Mouse (Mus musculus): ENCODE measurements around the gene Smpd4. TPM values are rescaled to one million over a fixed set of nuclear protein-coding genes. Genes with fewer than 3 reads are reported as not detected.
A peak's percentile ranks its signal among the peaks of the same experiment; 100 is the strongest.

Smpd4 gene
- total and polyA plus RNA-seq, 3 experiments = 38.6 to 97.1 (median 55.5) TPM

- Histone ChIP-seq H3K9me3 (replicated peaks; ENCODE audit: low read length) (peaks cover 26% of the 10 kb centered on the region), H3K9ac (ENCODE audit: insufficient read depth, low read depth) (no peak overlapping the region), H3K79me2 (replicated peaks; ENCODE audit: control insufficient read depth, extremely low read depth, insufficient read depth, poor library complexity, severe bottlenecking) (no peaks in the 10 kb centered on the region), H3K4me1 (ENCODE audit: control insufficient read depth in 1 of 2, insufficient read depth in 2 of 2) (no peaks in the 10 kb centered on the region), H3K4me2 (ENCODE audit: insufficient read depth, low read depth, poor library complexity, severe bottlenecking) (no peak overlapping the region), H3K27me3 (replicated peaks) (peaks cover 46% of the 10 kb centered on the region), H3K4me3 (replicated peaks in 1 of 3; ENCODE audit: low read depth in 2 of 3, low read length in 2 of 3, poor library complexity in 1 of 3) (no peak overlapping the region), H3K27ac (ENCODE audit: insufficient read depth, low read depth) (no peak overlapping the region), H3K36me3 (replicated peaks in 1 of 2; ENCODE audit: control insufficient read depth in 1 of 2, insufficient read depth in 1 of 2, low read length in 1 of 2) (no peaks in the 10 kb centered on the region)
- in situ Hi-C loops (cut with MboI; ENCODE audit: low pct_ligation_motif_present, low pct_unique_long_range_greater_than_20kb, low sequenced_read_pairs) (no loop called here), dilution Hi-C loops (cut with MboI; ENCODE audit: extremely low pct_ligation_motif_present, extremely low pct_unique_long_range_greater_than_20kb, low sequenced_read_pairs) (no loop called here)
- TF ChIP-seq CHD1 (IDR thresholded peaks at IDR 0.05; ENCODE audit: low read depth, low read length) = no peak
- no peak for TF ChIP-seq HCFC1 (IDR thresholded peaks at IDR 0.05; ENCODE audit: low read depth, low read length)
- TF ChIP-seq MXI1 (IDR thresholded peaks at IDR 0.05; ENCODE audit: low read depth, low read length) = no peak
- TF ChIP-seq JUN (IDR thresholded peaks at IDR 0.05; ENCODE audit: insufficient read depth, low read depth, low read length) = no peak
- TF ChIP-seq ZMIZ1 (IDR thresholded peaks at IDR 0.05; ENCODE audit: low read depth, low read length) = no peak
- TF ChIP-seq PAX5 (IDR thresholded peaks at IDR 0.05; ENCODE audit: low read length) = no peak
- no peak for TF ChIP-seq POLR2AphosphoS2 (IDR thresholded peaks at IDR 0.05; ENCODE audit: low read depth, low read length)
- no peak for TF ChIP-seq UBTF (IDR thresholded peaks at IDR 0.05; ENCODE audit: low read depth, low read length)
- no peak for TF ChIP-seq IRF4 (IDR thresholded peaks at IDR 0.05; ENCODE audit: low read depth, low read length)
- TF ChIP-seq MYC (IDR thresholded peaks at IDR 0.05; ENCODE audit: low read depth, low read length) = no peak
- no peak for TF ChIP-seq GABPA (IDR thresholded peaks at IDR 0.05; ENCODE audit: insufficient replicate concordance, low read depth, low read length)
- TF ChIP-seq MAFK (IDR thresholded peaks at IDR 0.05; ENCODE audit: insufficient replicate concordance, low read length) = no peak
- TF ChIP-seq NELFE (IDR thresholded peaks at IDR 0.05; ENCODE audit: low read depth, low read length) = no peak
- no peak for TF ChIP-seq RCOR1 (conservative IDR thresholded peaks at IDR 0.05; ENCODE audit: low read depth, low read length)
- TF ChIP-seq ZNF384 (IDR thresholded peaks at IDR 0.05; ENCODE audit: low read depth, low read length) = no peak
- no peak for TF ChIP-seq MAZ (IDR thresholded peaks at IDR 0.05; ENCODE audit: low read depth, low read length)
- no peak for DNase-seq (ENCODE audit: extremely low read depth)
Measured at GRCm38 (mm10) chr16:17590731-17591130, 28.4 kb upstream of the Smpd4 start.

GRCm38 (mm10) chr16:17600944-17601562, 18.1 kb upstream of the Smpd4 start:
- no peaks in the 10 kb centered on the region for H3K79me2 ChIP-seq (replicated peaks; ENCODE audit: control insufficient read depth, extremely low read depth, insufficient read depth, poor library complexity, severe bottlenecking)
- dilution Hi-C loops (cut with MboI; ENCODE audit: extremely low pct_ligation_motif_present, extremely low pct_unique_long_range_greater_than_20kb, low sequenced_read_pairs) (no loop called here), in situ Hi-C loops (cut with MboI; ENCODE audit: low pct_ligation_motif_present, low pct_unique_long_range_greater_than_20kb, low sequenced_read_pairs) (no loop called here)
- DNase-seq (ENCODE audit: extremely low read depth) = peak; percentile 32
- no peak overlapping the region for H3K27ac ChIP-seq (ENCODE audit: insufficient read depth, low read depth)
- no peak overlapping the region for H3K9ac ChIP-seq (ENCODE audit: insufficient read depth, low read depth)
- H3K4me1 ChIP-seq (ENCODE audit: control insufficient read depth in 1 of 2, insufficient read depth in 2 of 2) = 0 out of 4 replicates have a peak, but pooled peaks cover 0 to 4% of the 10 kb centered on the region in 2 experiments
- H3K4me2 ChIP-seq (ENCODE audit: insufficient read depth, low read depth, poor library complexity, severe bottlenecking) = no peak overlapping the region
- TF ChIP-seq E2F4 (IDR thresholded peaks at IDR 0.05; ENCODE audit: insufficient replicate concordance, low read depth, low read length) (no peak), SMC3 (IDR thresholded peaks at IDR 0.05; ENCODE audit: low read depth, low read length) (peak; percentile 72), ZKSCAN1 (IDR thresholded peaks at IDR 0.05; ENCODE audit: borderline replicate concordance, low read depth, low read length) (no peak), RAD21 (IDR thresholded peaks at IDR 0.05; ENCODE audit: low read depth, low read length) (peak; percentile 43), NELFE (IDR thresholded peaks at IDR 0.05; ENCODE audit: low read depth, low read length) (peak; percentile 49; the same call in 1 of the 2 replicates), ELF1 (IDR thresholded peaks at IDR 0.05; ENCODE audit: low read depth, low read length) (0 out of 2 replicates have a peak, but pooled peaks have one; percentile 18), CTCF (conservative IDR thresholded peaks at IDR 0.05 in 1 of 2, IDR thresholded peaks at IDR 0.05 in 1 of 2; ENCODE audit: low read depth in 2 of 2, low read length in 2 of 2) (peak in 1 of 2 experiments; percentile 91; a peak in 2 of 4 replicates), MYC (IDR thresholded peaks at IDR 0.05; ENCODE audit: low read depth, low read length) (peak; percentile 80)
- H3K36me3 ChIP-seq (replicated peaks in 1 of 2; ENCODE audit: control insufficient read depth in 1 of 2, insufficient read depth in 1 of 2, low read length in 1 of 2) = no peaks in the 10 kb centered on the region
- H3K4me3 ChIP-seq (replicated peaks in 1 of 3; ENCODE audit: low read depth in 2 of 3, low read length in 2 of 3, poor library complexity in 1 of 3) = no peak overlapping the region
- H3K9me3 ChIP-seq (replicated peaks; ENCODE audit: low read length) = peaks cover 4% of the 10 kb centered on the region
- peaks cover 39% of the 10 kb centered on the region for H3K27me3 ChIP-seq (replicated peaks)

Measured in CH12.LX (cell line).